In genomic region chr4:134752911-134753426, GRCm38 (mm10) we compare ENCODE assay signal across 14 mouse cellular contexts. TPM values are rescaled to one million over a fixed set of nuclear protein-coding genes. Genes with fewer than 3 reads are reported as not detected.
DNase-seq lines count a peak whose midpoint lies in the region; ATAC-seq and TF ChIP-seq lines count a peak whose summit lies in the region.
"Had no signal": no experiment of that assay in that cellular context is flagged by ENCODE, and none has a peak within 500 bp of the region (broad histone marks: within the 10 kb centered on the region; RNA-seq: fewer than 3 reads in every experiment).

No protein-coding gene starts in this region.

- peaks cover 28% of the 10 kb centered on the region for H3K4me1 ChIP-seq in forebrain, embryonic 12.5 days
- peaks cover 27% of the 10 kb centered on the region for H3K4me1 ChIP-seq in forebrain, embryonic 13.5 days
- H3K4me1 ChIP-seq in kidney, embryonic 16.5 days (ENCODE audit: insufficient read depth, low read length), result peaks cover 61% of the 10 kb centered on the region
- H3K4me1 ChIP-seq in G1E (ENCODE audit: insufficient read depth, low read depth, low read length), result peaks cover 84% of the 10 kb centered on the region
- H3K4me1 ChIP-seq in liver, embryonic 14.5 days (replicated peaks; ENCODE audit: control insufficient read depth in 2 of 2, insufficient read depth in 2 of 2, low read length in 1 of 2), result peaks cover 27 to 48% of the 10 kb centered on the region in 2 experiments

- no peak for ATAC-seq in forebrain, embryonic 12.5 days (ENCODE audit: low FRiP score)
- no peak for ATAC-seq in forebrain, embryonic 13.5 days
- ATAC-seq in kidney, embryonic 16.5 days (ENCODE audit: low FRiP score, low TSS enrichment), result peak; percentile 20; the same call in 1 of the 2 replicates
- no peak for ATAC-seq in G1E (ENCODE audit: extremely low read depth, insufficient number of reproducible peaks, low FRiP score, poor library complexity, severe bottlenecking)
- ATAC-seq in liver, embryonic 14.5 days (ENCODE audit: insufficient read depth), result no peak
- ATAC-seq: forebrain, embryonic 14.5 days had no signal

- no peak for TF ChIP-seq EP300 in liver, embryonic 14.5 days (IDR thresholded peaks at IDR 0.05; ENCODE audit: low read depth)

- no peak overlapping the region for H3K4me2 ChIP-seq in forebrain, embryonic 12.5 days
- H3K4me2 ChIP-seq in forebrain, embryonic 13.5 days, result no peak overlapping the region
- no peak overlapping the region for H3K4me2 ChIP-seq in kidney, embryonic 16.5 days (replicated peaks; ENCODE audit: low read depth, low read length)
- H3K4me2 ChIP-seq in liver, embryonic 14.5 days (ENCODE audit: low read depth), result no peak overlapping the region
- H3K4me2 ChIP-seq: hindbrain, embryonic 14.5 days had no signal

- H3K27me3 ChIP-seq in forebrain, embryonic 12.5 days, result no peaks in the 10 kb centered on the region
- no peaks in the 10 kb centered on the region for H3K27me3 ChIP-seq in forebrain, embryonic 13.5 days
- no peaks in the 10 kb centered on the region for H3K27me3 ChIP-seq in kidney, embryonic 16.5 days (ENCODE audit: insufficient read depth, low read length)
- H3K27me3 ChIP-seq in G1E (ENCODE audit: insufficient read depth, low read length), result no peaks in the 10 kb centered on the region
- H3K27me3 ChIP-seq in liver, embryonic 14.5 days (ENCODE audit: control insufficient read depth, insufficient read depth, low read length), result no peaks in the 10 kb centered on the region

- no peaks in the 10 kb centered on the region for H3K9me3 ChIP-seq in forebrain, embryonic 12.5 days
- H3K9me3 ChIP-seq in forebrain, embryonic 13.5 days (replicated peaks), result no peaks in the 10 kb centered on the region
- H3K9me3 ChIP-seq in kidney, embryonic 16.5 days (ENCODE audit: low read length), result no peaks in the 10 kb centered on the region
- H3K9me3 ChIP-seq in G1E (replicated peaks), result no peaks in the 10 kb centered on the region
- H3K9me3 ChIP-seq in liver, embryonic 14.5 days (ENCODE audit: control insufficient read depth, low read length), result no peaks in the 10 kb centered on the region

- WGBS in forebrain, embryonic 12.5 days, result 36% methylated on average over 11 of the region's 11 CpGs
- WGBS in forebrain, embryonic 13.5 days, result 42% methylated on average over 11 of the region's 11 CpGs
- 43% methylated on average over 11 of the region's 11 CpGs for WGBS in kidney, embryonic 16.5 days
- WGBS in liver, embryonic 14.5 days (ENCODE audit: insufficient replicate concordance), result 75% methylated on average over 11 of the region's 11 CpGs

- TF ChIP-seq CTCF in G1E (IDR thresholded peaks at IDR 0.05; ENCODE audit: low read depth, low read length), result no peak
- no peak for TF ChIP-seq CTCF in liver, embryonic 14.5 days (IDR thresholded peaks at IDR 0.05; ENCODE audit: low read depth)

- no peaks in the 10 kb centered on the region for H3K36me3 ChIP-seq in forebrain, embryonic 12.5 days (replicated peaks)
- H3K36me3 ChIP-seq in forebrain, embryonic 13.5 days (ENCODE audit: poor library complexity, severe bottlenecking), result no peaks in the 10 kb centered on the region
- peaks cover 5% of the 10 kb centered on the region for H3K36me3 ChIP-seq in kidney, embryonic 16.5 days (ENCODE audit: insufficient read depth, low read length)
- H3K36me3 ChIP-seq in G1E (replicated peaks), result peaks cover 96% of the 10 kb centered on the region
- H3K36me3 ChIP-seq in liver, embryonic 14.5 days (replicated peaks; ENCODE audit: control insufficient read depth, insufficient read depth, low read depth), result peaks cover 25% of the 10 kb centered on the region

- H3K4me3 ChIP-seq in forebrain, embryonic 12.5 days (replicated peaks), result no peak overlapping the region
- H3K4me3 ChIP-seq in forebrain, embryonic 13.5 days, result no peak overlapping the region
- H3K4me3 ChIP-seq in kidney, embryonic 16.5 days (ENCODE audit: low read length), result no peak overlapping the region
- H3K4me3 ChIP-seq in G1E (ENCODE audit: low read depth, low read length), result peak overlapping the region; percentile 60; the same call in 1 of the 2 replicates
- H3K4me3 ChIP-seq in liver, embryonic 14.5 days (ENCODE audit: insufficient read depth in 1 of 2, low read depth in 2 of 2, low read length in 2 of 2), result no peak overlapping the region

- no peak for DNase-seq in kidney, postnatal 14 days
- no peak for DNase-seq in G1E (ENCODE audit: low spot score)
- no peak for DNase-seq in liver, embryonic 14.5 days (ENCODE audit: low read depth in 3 of 3, low spot score in 3 of 3)
- DNase-seq in cerebellum, adult 9-11 months, result no peak
- no peak for DNase-seq in cerebellum, adult 18-20 months
- DNase-seq: cerebellum, adult 2 months; gastrocnemius, postnatal 10 days; kidney, postnatal 36 days had no signal

- H3K9ac ChIP-seq in forebrain, embryonic 12.5 days, result no peak overlapping the region
- H3K9ac ChIP-seq in forebrain, embryonic 13.5 days, result no peak overlapping the region
- H3K9ac ChIP-seq in kidney, embryonic 16.5 days (replicated peaks; ENCODE audit: low read length), result no peak overlapping the region
- no peak overlapping the region for H3K9ac ChIP-seq in liver, embryonic 14.5 days (replicated peaks)
- H3K9ac ChIP-seq: hindbrain, embryonic 14.5 days had no signal

- H3K27ac ChIP-seq in forebrain, embryonic 12.5 days, result peak overlapping the region; percentile 25; the same call in 1 of the 2 replicates
- no peak overlapping the region for H3K27ac ChIP-seq in forebrain, embryonic 13.5 days
- no peak overlapping the region; the same call in 1 of the 2 replicates for H3K27ac ChIP-seq in kidney, embryonic 16.5 days (ENCODE audit: low read length)
- peak overlapping the region; percentile 76; the same call in 1 of the 2 replicates for H3K27ac ChIP-seq in liver, embryonic 14.5 days
- H3K27ac ChIP-seq: hindbrain, embryonic 14.5 days; macrophage had no signal

RNA-seq across cellular contexts. Expression of gene Ldlrap1, which starts 14.9 kb away (rescaled TPM):
- 5.1 and 5.9 TPM in 2 replicates for polyA plus RNA-seq in forebrain, embryonic 12.5 days (2016; fragmentation: Nextera tagmentation; extraction: Ambion mirVana)
- 2.6 and 2.7 TPM in 2 replicates for polyA plus RNA-seq in forebrain, embryonic 13.5 days (2015; fragmentation: Nextera tagmentation; extraction: Ambion mirVana)
- 21.7 and 23.1 TPM in 2 replicates for polyA plus RNA-seq in kidney, embryonic 16.5 days (2015; fragmentation: Nextera tagmentation; extraction: Ambion mirVana)
- total RNA-seq in G1E (2014; fragmentation: Nextera tagmentation) (23.3 and 23.4 TPM in 2 replicates), G1E (2017) (9.4 TPM in 2 replicates)
- 12.8 and 14.6 TPM in 2 replicates for polyA plus RNA-seq in G1E (2012)
- 7.0 and 9.1 TPM in 2 replicates for polyA plus RNA-seq in liver, embryonic 14.5 days (2012; rRNA removed)
- 13.4 and 19.2 TPM in 2 replicates for polyA plus RNA-seq in liver, embryonic 14.5 days (2014; fragmentation: Nextera tagmentation; extraction: Ambion mirVana)

RNA-seq across cellular contexts. Expression of gene Man1c1, which starts 48.9 kb away (rescaled TPM):
- 3.5 and 4.0 TPM in 2 replicates for polyA plus RNA-seq in forebrain, embryonic 12.5 days (2016; fragmentation: Nextera tagmentation; extraction: Ambion mirVana)
- polyA plus RNA-seq in forebrain, embryonic 13.5 days (2015; fragmentation: Nextera tagmentation; extraction: Ambion mirVana), result 1.6 TPM in 2 replicates
- 3.5 and 3.7 TPM in 2 replicates for polyA plus RNA-seq in kidney, embryonic 16.5 days (2015; fragmentation: Nextera tagmentation; extraction: Ambion mirVana)
- total RNA-seq in G1E (2014; fragmentation: Nextera tagmentation) (not detected in 2 replicates), G1E (2017) (0.05 TPM in 1 of 2 replicates, not detected in the other)
- not detected in 2 replicates for polyA plus RNA-seq in G1E (2012)
- polyA plus RNA-seq in liver, embryonic 14.5 days (2012; rRNA removed), result 1.6 and 1.9 TPM in 2 replicates
- 1.00 and 1.2 TPM in 2 replicates for polyA plus RNA-seq in liver, embryonic 14.5 days (2014; fragmentation: Nextera tagmentation; extraction: Ambion mirVana)

Comparison
In these comparisons a context has a peak if more than half of its experiments do, and no peak if none do; other contexts are left out.
1. H3K27ac ChIP-seq: peak in forebrain, embryonic 12.5 days (single experiment) and liver, embryonic 14.5 days (single experiment); none in forebrain, embryonic 13.5 days (single experiment) and kidney, embryonic 16.5 days (single experiment).